Mouse (Mus musculus) hindlimb bud, embryonic 11.5 days (tissue): ENCODE data around the gene Hsf2bp.
"Not testable (repeated sequence)": the region's sequence is repeated elsewhere in the genome, so short reads cannot be mapped to it uniquely, and the experiment has no call there.

Source experiments
- DNase-seq: peaks from one replicate; pipeline ENCODE4 v3.0.0-alpha.2; 2012; ENCODE audit warnings: low read depth, low spot score; ENCODE audit errors: extremely low spot score

Hsf2bp gene

DNA sequence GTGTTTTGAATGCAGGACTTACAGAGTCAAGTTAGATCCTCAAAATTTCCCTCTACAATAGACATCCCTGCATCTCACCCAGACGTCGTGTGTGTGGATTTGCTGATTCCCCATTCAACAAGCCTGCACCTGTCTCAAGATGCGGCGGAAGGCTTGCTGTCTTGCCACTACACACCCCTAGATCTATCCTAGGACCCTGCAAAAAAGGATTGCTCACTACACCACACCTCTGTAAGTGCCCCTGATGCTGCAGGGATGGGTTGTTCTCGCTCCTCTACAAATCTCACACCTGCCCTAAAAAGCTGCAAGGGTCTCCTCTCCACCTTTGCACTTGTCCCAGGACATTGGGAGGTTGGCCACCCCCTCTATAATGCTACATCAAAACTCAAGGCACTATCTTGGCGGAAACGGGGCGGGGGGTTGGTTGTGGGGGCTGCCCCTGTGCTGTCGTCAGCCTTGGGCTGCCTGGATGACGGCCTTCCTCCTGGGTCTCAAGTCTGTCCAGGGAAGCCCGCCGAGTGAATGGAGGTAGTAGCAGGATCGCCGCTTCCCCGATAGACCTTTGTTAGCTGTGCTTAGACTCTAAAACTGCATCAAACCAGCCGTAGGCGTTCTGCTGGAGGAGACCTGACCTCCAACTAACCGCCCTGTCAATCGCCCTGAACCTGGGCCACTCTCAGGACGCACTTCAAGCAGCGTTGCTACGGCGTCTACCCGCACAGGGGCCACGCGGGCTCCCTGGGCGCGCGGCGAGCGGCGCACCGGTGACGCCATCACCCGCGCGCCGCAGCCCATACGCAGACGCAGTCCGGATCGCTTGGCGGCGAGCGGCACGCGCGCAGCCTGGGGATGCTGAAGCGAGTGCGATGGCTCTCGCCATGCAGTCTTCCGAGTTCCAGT is at the start of gene Hsf2bp, which contains the start of gene Rrp1b:
TSS of gene Hsf2bp (minus strand) at position 741 of the 900 bp plus-strand sequence.
TSS of gene Rrp1b (plus strand) at position 492 of the 900 bp plus-strand sequence.
- no peak for DNase-seq

DNA sequence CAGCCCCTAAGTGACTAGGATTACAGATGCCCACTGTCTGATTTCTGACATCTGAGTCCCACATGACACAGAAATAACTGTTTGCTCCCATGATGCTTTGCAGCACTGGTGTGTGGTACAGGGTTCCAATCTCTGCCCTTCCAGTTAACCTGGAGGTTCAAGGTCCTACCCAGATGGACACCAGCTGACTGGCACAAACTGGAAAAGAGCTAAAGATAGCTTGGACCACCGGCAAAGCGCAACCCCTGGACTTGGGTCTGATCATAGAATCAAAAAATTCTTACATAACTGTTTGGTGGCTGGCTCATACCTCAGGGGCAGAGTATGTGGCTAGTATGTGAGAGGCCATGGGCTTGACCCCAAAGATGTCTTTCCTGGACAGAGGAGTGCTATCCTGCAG is 47.2 kb upstream of the Hsf2bp start:
- DNase-seq, result no peak

DNA sequence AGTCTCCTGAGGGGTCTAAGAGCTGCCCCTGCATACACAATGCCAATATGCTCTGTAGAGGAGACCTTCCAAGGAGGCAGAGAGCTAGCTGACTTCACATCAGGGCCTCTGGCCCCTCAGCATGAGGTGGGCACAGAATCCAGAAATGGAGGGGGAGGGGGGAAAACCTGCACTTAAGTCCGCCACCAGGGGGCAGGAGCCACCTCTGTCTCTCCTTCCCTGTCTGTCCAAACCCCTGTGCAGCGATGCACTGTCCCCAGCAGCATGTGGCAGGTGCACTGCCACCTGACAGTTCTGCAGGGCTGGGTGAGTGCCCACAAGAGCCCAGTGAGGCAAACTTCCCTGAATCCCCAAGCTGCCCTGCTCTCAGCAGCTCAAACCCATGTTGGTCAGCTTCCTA is 39.0 kb upstream of the Hsf2bp start:
- DNase-seq, result no peak

DNA sequence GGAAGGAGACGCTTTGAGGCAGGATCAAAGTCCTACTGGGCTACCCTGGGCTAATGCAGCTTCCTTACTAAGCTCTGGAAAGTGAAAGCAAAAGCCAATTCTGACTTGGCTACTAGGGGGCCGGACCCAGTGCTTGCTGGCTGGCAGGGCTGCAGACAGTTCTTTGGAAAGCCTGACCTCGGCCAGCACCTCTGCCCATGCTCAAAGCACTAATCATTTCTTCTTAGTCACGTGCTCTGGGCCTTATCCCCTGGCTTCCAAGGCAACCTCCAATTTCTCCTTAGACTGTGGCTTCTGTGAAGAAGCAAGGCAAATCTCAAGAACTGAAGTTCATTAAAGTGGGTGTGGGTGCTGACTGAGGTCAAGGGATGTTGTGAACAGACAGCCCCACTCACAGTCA is 38.5 kb upstream of the Hsf2bp start:
- DNase-seq, result no peak

DNA sequence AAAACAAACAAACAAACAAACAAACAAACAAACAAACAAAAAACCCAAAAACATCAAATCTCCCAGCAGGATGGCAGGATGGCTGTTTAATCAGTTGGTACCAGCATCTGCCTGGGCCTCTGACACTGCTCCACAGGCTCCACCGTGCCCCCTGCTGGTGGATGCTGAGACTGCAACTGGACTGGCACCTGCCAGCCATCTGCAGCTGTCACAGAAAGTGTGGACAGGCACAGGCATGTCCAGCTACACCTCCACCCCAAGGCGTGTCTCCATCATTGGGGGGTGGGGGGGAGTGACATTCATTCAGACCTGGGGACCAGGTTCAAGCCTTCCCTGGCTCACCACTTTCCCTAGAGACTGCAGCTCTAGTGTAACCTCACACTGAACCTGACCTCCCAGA is 37.2 kb upstream of the Hsf2bp start:
- DNase-seq, result peak; percentile 26

DNA sequence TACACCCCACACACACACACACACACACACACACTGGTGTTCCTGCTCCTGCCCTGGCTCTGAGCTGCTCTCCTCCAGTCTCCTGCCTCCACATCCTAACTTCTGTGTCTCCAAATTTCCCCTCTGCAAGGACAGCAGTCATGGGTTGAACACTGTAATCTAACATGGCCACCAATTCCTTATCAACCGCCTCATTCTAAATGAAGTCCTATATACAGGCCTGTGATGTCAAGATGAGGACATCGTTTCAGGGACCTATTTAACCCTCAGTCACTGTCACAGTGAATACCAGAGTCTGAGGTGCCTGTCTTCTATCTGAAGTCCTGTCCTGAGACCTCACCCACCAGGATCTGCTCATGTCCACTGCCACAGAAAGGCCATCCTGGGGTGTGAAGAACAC is 32.7 kb upstream of the Hsf2bp start:
- no peak for DNase-seq

DNA sequence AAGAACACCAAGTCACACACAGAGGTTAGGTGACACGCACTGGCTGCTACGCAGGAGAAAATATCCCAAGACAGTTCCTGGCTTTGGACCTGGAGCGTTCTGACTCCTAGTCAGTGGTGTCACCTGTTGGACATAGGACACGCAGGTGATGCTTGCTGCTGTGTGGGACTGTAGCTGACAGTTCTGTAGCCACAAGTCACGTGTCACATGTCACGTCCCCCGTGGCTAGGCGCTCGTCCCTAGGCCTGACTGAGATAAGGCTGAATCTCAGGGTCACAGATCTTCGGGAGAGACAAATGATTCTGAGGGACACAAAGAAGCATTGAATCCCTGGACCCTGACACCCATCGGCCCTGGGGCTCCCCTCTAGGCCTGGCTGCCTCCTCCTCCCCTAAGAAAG is 32.2 kb upstream of the Hsf2bp start:
- DNase-seq, result no peak

DNA sequence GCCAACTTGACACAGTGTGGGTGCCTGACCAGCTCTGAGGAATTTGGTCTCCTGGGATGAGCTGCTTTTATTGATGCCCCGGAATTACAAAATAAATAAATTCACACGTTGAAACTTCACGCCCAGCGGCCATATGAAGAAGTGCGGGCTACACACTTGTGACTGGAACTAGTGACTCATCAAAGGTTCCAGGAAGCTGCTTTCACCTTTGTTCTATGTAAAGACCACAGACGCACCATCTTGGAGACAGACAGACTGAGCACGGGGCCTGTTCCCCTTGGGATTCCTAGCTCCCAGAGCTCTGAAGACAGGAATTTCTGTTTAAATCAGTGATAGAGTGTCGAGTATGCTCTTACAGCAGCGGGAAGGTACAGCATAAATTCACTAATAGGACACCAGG is 31.4 kb upstream of the Hsf2bp start:
- DNase-seq, result no peak

DNA sequence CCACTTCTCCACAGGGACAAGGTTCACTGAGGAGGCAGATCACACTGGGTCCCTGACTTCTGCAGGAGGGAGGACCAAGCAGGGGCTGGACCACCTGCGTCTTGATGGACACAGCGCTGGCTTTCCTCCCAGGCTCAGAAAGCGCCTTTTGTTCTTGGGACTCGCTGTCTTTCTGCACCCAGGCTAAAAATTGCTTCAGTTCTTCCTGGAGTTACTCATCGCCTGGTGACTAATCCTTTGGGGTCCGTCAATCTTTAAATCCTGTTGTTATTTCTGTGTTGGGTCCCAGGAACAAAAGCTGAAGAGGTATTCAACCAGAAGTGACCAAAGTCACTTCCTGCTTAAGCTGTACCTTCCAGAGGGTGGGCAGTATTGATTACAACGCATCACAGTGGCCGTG is 28.6 kb upstream of the Hsf2bp start:
- DNase-seq, result not testable (repeated sequence)

DNA sequence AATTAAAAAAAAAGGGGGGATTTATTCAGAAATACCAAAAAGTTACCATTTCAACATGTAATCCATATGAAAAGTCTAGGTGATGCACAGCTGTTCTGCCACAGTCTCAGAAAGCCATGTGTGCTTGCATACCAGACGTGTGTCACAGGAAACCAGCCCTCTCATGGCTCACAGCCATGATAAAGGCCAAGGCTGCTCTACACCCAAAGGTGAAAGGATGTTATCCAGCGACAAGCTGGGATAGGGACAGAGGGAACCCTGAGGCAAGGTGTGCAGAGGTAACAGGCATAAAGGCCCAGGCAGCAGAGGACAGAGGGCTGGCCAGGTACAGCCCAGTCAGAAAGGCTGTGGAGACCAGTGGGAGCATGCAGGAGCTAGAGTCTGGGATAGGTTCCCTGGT is 27.5 kb upstream of the Hsf2bp start:
- no peak for DNase-seq

DNA sequence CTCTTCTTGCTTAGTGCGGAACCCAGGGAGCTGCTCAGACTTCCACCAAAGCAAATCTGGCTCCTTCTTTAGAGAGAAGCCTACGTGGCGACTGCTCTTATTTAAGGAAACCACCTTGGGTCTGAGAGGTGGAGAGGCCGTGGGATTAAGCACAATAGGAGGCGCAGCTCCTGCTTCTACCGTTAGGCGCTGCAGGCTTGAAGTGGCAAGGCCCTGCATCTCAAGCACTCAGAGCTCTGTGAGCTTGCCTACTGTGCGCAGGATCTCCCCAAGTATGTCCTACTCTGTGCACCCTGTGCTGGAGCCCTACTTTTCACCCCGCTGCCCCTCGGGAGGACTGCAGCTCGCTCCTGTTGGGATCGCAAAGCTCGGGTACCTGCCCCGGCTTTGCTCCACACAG is 25.1 kb upstream of the Hsf2bp start:
- no peak for DNase-seq

DNA sequence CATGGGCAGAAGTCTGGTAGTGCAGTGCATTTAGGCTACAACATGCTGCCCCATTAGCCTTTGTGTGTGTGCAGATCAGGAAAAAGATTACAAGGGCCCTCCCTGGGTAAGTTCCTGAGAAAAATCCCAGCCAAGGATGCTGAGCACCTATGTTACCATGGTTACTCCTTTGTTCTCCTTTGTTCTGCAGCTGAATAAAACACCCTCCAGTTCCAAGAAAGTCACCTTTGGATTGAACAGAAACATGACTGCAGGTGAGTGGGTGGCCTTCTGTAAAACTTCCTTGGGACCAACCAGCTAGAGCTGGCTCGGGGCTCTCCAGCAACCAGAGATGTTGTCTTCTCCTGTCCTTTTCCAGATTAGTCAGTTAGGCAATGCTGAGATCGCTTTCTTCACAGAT is 22.9 kb upstream of the Hsf2bp start:
- DNase-seq, result no peak

DNA sequence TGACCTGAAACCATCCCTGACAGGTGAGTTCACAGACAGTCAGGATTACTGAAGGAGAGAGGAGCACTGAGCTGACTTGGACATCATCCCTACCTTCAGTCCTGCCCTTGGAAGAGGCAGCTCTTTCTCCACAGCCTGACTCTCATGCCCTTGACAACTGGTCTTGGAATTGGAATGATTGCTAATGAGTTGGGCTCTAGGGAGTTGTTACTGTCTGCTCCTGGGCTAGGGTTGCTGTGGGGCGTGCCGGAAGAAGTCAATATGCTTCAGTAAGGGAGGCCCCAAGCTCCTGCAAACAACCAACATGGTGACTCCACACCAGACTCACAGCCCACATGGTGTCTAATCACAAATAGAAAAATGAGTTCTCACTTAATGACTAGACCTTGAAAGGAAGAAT is 21.7 kb upstream of the Hsf2bp start:
- no peak for DNase-seq

DNA sequence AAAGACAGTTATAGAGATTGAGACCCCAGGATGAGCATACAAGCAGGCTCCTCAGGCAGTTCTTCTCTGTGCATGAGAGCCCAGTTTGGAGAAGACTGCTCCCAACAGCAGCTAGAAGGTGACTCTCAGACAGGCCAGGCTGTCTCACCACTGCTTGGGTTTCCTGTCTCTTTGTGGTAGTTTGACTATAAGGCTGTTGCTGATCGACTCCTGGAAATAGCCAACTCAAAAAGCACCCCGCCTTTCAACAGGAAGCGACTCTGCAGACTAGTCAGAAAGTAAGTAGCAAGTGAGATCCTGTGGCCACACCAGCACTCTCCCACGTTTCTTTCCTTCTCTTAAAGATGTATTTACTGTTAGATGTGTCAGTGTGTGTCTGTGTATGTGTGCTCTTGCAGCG is 17.5 kb upstream of the Hsf2bp start:
- DNase-seq, result no peak

DNA sequence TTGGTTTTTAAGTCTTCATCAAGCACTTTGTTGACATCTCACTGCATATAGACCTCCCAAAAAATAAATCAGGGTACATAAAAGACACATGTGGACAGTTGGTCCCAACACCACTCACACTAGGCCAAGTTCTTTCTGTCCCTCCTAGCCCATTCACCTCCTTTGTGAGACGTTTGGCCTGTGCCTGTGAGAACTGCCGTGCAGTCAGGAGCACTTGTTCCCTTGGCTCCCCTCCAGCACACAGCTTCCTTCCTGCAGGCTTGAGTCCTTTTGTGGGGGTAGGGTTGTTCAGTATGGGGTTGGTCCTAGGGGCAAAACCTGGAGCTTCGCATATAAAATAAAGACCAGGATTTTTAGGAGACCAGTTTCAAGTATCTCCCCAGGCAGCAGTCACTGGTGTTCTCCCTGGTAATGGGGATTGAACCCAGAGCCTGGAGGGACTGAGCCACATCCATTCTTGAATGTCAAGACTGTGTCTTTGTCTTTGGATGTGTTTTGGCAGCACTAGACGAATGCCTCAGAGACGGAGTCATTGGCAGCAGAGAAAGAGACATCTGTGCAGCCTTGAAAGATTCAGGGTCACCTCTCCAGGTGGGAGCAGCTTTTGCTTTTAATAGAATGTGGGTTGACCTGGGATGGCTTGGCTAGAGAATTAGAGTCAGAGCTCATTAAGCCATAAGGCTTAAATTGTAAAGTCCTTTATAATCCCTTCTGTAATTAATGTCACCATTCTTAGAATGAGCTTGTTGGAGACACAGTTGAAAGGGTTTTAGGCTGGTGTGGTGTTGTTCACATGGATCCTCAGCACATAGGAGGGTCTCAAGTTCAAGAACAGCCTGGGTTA is 16.3 kb upstream of the Hsf2bp start:
- no peak for DNase-seq

DNA sequence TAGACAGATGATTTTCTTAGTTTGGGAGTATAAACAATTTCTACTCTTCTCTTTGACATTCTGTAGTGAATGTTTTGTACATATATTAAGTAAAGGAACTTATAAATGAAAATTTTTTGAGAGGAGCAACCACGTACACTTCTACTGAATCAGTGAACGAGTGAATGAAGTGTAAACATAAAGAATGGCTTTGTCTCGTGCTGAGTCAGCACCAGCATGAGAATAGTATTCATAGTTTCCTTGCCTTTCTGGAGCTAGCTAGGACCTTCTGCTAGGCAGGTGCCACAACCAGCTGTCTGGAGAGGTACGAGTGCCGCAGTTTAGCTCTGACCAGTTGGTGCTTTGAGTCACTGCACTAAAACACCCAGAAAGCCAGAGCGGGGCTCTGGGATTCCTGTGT is 14.5 kb upstream of the Hsf2bp start:
- DNase-seq, result no peak

DNA sequence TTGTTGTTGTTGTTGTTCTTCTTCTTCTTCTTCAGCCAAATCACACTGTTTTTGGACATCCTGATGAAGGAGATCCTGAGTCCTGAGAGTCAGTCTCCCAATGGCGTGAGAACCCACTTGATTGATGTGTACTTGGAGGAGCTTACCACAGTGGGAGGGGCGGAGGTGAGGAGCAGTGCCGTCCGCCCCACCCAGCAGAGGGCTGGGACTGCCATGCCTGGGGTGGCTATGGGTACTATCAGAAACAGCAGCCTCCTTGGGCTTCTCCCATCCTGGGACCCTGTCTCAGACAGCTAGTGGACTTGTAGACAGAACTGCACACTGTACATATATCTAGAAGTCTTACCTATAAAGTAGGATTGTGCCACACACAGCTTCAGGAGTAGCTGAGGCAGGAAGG is 13.8 kb upstream of the Hsf2bp start:
- DNase-seq, result no peak

DNA sequence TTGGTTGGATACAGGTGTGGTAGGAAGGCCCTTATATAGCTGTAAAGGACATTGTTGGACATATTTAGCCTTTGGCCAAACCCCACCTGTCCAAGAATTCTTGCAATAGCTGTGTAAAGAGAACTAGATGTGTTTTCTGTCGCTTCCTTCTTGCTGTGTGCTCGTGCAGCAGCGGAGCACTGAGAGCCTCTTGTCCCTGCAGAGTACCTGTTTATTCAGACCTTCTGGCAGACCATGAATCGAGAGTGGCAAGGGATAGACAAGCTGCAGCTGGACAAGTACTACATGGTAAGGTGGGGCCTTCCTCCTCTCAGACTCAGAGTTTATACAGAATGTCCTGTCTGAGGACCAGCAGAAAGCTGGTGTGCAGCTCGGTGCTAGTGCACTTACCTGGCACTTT is 12.2 kb upstream of the Hsf2bp start:
- DNase-seq, result no peak

DNA sequence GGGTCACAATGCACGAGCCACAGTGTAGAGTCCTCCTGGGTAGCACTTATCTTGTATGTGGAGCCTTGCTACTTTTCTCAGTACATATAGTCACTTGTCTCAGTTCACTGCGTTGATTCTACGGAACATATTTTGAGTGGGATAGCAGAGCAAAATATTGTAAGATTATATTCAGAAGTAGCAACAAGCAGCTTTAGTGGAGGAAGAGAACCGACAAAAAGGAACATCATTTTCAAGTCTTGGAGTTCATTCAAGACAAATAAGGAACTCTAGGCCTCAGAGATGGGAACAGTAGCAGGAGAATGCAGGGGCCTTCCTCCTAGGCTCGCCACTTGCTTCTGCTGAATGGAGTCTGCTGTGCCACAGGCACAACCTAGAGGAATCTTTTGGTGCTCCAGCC is 10.4 kb upstream of the Hsf2bp start:
- DNase-seq, result no peak

DNA sequence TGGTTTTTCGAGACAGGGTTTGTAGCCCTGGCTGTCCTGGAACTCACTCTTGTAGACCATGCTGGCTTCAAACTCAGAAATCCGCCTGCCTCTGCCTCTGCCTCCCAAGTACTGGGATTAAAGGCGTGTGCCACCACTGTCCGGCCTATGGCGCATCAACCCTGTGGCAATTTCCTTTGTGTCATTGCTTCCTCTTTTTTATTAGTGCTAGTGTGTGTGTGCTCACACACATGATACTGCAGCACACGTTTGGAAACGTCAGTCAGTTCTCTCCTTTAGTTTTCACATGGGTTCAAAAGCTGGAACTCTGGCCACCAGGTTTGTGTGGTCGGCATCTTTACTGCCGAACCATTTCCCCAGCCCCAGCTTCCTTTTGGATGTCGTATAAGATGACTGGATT is 4.1 kb upstream of the Hsf2bp start:
- DNase-seq, result no peak

DNA sequence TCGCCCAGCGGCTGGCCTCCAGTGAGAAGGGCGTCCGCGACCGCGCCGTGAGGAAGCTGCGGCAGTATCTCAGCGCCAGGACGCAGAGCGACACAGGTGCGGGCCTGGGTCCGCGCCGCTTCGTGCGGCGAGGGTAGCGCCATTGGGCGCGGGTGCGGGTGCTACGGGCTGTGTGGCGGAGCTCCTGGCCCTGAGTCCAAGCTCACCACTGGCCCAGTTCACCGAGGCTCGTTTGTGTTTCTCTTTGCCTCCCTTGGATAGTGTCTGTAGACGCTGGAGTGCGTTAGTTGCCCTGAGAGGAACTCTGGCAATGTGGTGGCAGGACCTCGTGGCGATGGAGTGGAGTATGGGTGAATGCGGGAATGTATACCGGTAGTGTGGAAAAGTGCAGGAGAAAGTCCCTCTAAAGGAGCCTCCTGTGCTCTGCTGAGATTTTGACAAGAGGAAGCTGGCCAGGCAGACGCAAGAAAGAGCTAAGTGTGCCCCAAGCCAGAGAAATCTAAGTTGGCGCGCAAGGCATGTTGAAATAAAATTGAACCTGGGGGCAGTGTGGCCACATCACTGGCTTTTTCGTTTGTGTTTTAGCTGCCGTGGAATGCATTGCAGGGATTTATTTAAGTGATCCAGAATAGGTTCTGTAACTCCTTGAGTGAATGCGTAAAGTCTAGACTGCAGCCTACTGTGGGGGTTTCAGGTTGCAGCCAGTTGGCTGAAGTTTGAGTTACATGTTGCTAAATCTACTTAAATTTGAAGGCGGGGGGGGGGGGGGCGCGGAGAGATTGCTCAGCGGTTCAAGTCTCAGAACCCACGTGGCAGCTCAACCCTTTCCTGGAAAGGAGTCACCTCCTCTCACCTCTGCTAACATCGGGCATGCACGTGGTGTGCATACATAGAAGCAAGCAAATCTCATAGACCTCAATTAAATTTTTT is 625 bp upstream of the Hsf2bp start:
- no peak for DNase-seq
